Mouse (Mus musculus) cerebellum, postnatal 4 days (tissue): ENCODE results near the gene Yod1.

Source experiments
- DNase-seq, 2 experiments: peaks; one replicate each; pipeline ENCODE4 v3.0.0; 2022; ENCODE audit warnings: low spot score in 2 of 2, mixed read lengths in 1 of 2

Gene Yod1

DNA sequence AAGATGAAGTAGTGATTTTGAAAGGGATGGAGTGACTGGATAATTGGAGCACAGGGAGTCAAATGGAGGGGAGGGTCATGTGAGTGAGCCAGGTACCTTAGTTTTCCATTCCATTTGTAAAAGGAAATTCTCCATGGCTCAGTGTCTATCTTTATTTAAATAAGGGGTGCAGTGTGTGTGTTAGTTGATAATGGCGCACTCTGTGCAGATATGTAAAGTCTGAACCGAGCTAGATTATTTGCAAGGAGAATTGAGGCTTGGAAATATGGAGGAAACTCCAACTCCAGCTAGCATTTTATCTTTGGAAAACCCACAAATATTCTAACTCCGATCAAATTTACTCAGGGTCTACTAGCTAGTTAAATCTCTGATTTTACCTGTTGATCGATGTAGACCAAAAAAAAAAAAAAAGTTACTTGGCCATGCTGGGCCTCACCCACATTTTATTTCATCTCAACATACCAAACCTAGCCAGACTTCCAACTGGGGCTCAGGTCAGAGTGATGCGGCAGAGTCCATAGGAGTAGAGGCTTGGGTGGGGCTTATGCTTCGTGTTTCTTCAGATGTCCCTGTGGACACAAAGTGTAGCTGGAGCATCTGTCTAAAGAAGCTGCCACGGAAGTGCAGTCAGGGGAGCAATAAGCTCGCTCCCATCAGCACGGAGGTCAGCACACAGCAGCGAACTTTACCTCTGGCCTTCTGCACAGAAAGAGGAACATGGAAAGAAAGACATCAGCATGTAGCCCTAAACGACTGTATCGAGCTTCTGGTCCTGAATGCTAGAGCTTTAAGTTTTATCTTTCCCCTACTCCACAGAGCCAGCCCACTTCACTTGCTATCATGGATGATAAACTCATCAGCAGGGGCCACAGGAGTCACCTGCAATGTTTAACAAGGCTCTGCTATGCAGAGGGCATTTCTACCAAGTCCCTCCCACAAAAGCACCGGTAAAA, 15.9 kb downstream of the Yod1 start:
- no peak for DNase-seq

DNA sequence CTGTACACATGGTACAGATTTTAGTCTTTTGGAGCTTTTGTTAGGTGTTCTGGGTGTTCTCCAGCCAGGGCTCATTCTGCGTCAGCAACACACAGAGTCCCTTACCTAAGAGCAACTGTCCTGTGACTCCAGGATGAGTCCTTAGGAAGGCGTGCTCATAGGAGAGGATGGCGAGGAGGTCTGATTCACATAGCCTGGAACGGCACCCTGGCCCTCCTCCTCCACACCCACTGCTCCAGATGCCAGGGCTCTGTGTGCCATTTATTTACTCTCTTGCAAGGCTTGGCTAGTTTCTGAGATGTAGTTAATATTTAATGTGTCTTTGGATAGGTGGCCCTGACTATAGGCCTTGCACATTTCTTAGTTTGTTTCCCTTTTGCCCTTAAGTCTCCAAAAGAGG, 16.5 kb downstream of the Yod1 start:
- no peak for DNase-seq

DNA sequence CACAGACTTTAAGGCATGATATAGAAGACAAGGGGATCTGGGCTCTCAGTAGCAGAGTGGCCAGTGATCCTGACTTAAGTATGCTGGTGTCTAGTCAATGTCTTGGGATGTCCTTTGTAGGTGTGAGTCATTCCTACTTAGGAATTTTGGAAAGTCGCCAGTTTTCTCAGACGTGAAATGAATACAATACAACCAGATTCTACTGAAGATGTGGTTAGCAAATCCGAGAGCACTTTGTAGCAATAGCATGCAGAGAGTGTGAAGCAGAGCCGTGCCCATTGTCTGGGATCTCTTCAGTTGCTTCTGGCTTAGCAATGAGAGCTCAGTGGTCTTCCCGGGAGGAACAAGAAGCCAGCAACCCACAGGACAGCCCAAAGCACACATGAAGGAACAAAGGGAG, 17.3 kb downstream of the Yod1 start:
- no peak for DNase-seq

DNA sequence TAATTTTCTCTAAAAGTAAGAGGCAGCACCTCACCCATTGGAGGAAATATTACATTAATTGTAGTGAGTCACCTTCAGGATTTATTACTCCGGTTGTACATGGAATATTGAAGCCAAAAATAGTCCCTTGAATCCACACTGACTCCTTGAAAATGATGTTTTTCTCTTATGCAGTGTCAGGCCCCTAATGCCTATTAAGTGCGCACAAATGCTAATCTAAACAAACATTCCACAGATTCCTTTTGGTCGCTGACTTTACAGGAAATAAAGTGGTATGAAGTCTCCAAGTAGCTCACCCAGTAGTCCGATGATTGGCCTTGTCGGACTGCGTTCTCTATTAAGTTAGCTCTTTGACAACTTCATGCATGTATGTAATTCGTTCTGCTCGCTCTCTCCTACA, 17.7 kb downstream of the Yod1 start:
- DNase-seq, result no peak

DNA sequence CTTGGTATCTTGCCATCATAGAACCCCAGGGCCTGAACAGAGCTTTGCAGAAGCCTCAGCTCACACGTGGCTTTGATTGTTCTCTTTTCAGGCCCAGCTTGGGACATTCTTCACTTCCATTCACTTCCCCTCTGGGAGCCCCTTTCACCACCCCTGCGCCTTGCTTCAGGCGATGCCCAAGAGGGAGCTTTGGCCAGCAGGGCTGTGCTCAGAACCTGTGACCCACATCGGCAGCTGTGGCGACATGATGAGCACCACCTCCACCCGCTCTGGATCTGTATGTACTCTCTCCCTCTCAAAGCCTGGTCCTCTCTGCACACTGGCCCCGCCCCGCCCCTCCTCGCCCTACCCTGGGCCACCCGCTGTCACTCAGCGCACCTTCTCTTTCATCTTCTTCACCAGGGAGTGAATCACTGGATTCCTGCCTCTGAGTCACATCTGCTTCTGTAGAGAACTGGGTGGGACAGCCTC, 20.3 kb downstream of the Yod1 start:
- DNase-seq, result no peak

DNA sequence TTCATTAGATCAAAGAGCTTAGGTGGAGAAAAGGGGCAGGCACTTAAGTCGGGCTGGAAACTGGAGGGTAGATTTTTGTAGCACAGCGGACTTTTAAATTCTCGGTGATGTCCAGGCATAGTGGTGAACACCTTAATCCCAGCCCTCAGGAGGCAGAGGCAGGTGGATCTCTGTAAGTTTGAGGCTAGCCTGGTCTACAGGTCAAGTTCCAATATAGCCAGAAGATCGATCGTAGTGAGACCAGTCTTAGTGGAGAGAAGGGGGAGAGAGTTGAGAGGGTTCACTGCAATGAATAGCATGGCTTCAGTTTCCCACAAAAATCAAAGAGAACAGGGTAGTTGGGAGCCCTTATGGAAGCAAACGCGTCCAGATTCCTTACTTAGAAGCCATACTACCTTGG, 20.8 kb downstream of the Yod1 start:
- DNase-seq, result no peak

DNA sequence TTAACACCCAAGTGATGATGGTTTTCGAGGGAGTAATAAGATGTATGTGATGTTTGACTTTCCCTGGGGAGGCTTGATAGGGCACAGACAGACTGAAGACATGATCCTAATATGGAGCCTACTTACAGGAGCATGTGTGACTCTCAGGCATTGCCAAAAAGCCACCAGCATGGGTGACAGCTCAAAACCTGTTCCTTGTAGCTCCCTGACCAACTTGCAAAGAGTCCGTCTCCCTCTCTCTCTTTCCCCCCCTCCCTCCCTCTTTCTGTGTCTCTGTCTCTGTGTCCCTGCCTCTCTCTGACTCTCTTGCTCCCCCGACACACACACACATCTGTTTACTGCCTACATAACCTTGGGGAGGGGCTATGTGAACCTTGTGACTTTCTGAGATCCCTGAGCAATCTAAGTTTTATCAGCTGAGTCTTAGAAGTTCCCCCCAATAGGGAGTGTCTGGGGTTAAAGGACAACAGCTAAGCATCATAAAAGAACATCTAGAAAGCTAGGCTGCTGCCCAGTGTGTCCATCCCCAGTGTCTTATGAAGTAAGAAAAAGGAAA, 21.5 kb downstream of the Yod1 start:
- no peak for DNase-seq

DNA sequence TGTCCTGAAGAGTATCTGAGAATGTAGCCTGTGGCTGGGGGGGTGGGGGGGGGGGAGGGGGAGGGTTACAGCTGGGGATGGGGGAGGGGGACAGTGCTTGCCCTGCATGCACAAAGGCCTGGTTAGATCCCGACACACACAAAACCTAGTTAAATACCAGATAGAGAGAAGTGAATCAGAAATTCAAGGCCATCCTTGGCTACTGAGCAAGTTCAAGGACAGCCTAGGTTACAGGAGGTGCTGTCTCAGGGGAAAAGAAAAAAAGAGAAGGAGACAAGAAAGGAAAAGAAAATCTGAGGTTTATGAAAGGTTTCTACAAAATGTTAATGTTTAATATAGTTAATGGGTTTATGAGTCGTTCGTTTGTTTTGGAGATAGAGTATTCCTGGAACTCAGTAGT, 22.5 kb downstream of the Yod1 start:
- no peak for DNase-seq

DNA sequence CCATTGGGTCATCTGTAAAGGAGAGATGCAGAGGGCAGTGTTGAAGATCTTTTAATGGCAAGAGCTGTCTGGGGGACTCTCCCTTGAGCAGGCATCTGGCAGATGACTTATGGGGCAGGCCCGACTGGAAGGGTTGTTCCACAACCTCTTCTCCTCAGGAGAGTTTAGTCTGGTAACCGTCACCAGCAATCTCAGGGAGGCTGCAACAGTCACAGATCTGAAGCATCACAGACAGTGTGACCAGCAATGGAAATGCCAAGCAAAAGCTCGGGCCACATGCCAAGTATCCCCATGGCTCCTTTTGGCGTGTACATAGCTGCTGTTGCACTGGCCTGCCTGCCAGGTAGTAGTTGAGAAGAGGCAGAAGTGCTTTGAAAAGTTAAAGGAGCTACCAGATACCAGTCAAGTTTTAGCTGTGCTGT, 23.1 kb downstream of the Yod1 start:
- peak in 1 of 2 experiments; percentile 65 for DNase-seq

DNA sequence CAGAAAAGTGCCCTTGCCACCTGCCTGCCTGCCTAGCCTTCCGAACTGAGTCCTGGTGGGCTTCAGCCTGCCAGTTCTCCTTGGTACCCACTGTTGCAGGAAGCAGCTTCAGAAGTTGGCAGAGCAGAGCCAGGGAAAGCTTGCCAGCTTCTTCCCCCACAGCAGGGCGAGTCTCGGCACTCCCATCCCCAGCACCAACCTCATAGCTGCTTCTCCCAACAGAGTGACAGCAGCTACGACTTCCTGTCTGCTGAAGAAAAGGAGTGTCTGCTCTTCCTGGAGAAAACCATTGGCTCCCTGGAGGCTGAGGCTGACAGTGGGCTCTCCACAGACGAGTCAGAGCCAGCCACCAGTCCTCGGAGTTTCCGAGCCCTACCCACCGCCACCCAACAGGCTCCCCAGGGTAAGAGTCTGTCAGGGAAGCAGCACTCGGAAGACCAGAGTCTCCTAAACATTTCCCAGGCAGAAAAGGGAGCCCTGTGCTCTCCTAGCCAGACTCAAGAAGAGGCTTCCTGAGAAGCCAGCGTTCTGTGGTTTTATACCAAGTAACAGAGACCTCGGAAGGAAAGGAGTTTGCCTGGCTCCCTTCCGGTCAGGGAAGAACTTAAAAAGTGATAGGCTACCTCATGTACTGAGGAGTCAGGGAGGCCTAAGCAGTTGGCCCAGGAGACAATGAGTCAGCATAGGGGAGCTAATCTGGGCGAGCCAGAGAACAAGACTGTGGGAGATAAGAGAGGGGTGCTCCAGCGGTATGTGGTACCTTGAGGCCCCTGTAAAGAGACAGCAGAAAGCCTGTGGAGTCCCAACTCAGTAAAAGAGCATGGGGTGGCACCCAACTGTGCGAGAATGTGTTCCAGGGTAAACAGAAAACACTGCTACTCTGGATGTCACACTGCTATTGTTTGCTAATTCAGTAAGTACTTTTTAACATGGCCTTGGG, 23.9 kb downstream of the Yod1 start:
- peak in 1 of 2 experiments; percentile 27 for DNase-seq

DNA sequence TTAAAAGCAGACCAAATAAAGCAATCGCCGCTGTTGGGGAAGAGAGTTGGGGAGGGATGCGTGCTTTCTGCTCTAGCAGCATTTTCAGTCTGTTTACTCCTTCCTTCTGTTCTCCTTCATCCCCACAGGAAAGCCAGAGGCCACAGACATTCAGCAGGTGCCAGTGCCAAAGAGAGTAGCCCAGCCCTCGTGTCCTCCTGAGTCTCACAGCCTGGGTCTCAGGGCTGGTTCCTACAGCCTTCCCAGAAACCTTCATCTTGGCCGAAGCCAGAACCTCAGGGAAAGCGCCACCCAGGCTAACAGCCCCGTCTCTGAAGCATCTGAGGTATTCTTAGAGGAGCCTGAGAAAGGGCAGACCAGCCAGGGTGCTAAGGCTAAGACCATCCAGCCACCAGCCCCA, 25.1 kb downstream of the Yod1 start:
- no peak for DNase-seq

DNA sequence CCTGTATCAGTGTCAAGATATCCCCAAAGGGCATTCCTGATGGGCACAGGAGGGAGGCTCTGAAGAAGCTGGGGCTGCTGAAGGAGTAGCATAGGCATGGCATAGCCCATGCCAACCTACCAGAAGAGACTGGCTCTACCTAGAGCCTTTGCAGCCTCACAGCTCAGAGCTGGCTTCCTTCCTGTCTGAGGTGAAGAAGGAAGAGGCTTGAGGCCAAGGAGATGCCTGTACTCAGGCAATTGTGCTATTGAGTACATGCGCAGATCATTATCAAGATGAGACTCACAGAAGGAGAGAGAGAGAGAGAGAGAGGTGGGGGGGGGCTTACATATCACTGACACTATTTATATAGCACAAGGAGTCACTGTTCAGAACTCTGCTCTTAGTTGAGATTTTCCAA, 26.6 kb downstream of the Yod1 start:
- no peak for DNase-seq

DNA sequence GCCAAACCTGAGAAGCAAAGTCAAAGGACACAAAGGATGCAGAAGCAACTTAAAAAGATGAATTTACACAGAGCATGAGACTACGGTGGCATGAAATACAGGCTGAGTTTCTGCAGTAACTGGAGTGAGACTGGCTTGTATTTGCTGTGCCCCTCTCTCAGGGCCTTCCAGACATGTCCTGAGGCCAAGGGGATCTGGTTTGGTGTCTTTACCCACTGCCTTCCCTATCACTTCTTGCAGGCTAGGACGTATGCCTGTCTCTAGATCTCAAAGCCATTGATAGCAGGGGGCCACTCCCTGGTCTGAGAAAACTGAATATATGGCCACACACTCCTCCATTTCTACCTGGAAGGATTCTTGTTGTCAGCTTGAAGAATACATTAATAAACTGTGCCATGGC, 27.1 kb downstream of the Yod1 start:
- DNase-seq, result no peak

DNA sequence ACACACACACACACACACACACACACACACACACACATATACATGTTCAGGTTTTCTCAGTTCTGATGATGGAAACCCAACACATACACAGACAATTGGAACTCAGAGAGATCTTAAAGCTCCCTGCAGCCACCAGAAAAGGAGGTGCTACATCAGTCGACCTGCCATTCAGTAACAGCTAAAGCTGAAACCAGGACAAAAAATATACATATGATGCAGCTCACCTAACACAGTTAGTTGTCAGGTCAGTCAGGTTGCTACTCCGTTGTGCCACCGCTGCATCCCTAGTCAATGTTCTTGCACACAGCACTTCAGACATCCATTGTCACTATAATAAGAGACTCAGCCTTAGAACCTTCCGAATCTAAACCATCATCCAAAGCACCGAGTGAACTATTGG, 27.8 kb downstream of the Yod1 start:
- DNase-seq, result no peak

DNA sequence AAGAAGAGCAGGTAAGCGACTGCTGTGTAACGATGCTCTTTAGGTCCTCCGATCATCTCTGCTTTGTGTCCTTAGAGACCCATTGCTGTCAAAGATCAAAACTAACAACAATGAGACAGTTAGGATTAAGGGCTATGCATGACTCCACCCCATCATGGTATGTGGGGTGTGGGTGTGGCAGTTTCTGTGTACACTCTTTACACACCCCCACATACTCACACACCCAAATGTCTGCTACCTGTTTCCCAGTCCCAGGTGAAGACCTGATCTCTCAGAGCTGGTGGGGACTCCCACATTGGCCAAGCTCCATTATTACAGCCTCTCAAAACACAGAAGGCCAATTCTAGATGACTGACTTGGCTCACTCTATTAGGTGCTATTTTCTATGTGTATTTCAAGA, 28.5 kb downstream of the Yod1 start:
- no peak for DNase-seq

DNA sequence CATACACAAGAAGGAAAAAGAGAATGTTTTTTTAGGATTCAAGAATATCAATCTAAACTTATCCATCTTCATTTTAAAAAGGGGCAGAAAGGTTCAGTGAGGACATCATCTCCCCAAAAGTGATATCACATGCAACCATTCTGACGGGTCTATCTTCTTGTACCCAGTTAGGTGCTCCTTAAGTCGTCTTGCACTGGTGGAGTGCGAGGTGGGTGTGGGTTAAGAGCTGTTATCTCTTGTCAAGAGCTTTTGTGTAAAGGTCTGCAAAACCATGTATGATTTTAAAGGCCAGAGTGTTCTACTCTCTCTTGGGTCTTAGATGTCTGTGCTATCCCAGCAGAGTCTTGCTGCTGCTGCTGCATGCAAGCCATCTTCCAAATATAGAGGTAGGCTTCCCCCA, 29.7 kb downstream of the Yod1 start:
- DNase-seq, result no peak

DNA sequence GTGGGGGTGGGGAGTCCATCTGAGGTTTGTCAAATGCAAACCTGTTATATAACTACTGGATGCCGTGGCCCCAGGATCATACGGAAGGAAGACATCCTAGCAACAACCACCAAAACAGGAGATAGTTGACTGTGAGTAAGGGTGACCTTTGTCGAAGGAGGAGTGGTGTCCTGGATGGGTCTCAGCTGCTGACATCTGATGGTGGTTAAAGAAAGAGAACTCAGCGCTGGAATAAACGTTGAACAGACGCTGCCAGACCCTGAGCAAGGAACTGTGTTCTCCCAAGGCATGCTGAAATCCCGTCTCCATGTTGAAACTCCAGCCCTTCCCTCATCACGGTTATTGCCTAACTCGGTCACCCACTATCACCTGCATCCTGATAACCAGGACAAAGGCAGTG, 42.6 kb downstream of the Yod1 start:
- DNase-seq, result no peak

DNA sequence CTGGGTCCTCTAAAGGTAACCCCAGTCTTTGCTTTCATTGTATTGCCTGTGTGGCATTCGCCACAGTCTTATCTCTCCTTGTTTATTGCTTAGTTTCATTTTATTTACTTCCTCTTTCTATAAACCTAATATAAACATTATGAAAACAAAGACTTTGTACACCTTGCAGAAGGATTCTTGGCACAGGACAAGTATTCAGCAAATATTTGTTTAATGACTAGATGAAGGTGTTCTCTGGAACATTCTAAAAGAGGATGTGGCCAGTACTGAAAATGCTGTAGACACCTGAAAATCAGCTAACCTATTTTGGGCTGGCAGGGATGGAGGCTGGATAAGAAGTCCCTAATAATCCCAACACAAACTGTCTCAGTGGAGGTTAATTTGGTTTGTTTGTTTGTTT, 44.5 kb downstream of the Yod1 start:
- no peak for DNase-seq

DNA sequence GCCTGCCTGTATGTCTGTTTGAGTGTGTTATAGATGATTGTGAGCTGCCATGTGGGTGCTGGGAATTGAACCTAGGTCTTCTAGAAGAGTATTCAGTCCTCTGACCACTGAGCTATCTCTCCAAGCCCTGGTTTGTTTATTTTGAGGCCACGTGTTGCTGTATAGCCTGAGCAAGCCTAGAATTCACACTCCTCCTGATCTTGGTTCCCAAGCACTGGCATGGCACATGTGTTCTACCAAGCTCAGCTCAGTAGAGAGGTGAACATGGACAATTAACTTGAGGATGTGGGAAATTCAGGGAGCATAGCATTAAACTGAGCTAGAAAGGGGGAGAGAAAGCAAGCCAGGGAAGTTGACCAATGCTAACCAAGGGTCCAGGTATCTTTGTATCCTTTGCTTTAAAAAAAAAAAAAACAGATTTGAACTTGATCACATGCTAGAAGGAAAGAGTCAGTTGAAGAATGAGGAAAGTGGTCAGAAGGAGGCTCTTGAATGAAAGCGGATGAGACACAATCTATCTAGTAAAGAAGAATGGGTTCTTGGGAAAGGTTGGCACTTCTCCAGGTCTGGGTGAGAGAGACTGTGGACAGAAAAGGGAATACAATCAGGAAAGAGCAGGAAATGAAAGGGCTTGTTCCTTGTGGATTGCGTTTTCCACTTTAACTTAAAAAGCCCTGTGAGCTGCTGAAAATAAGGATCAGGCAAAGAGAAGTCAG, 45.1 kb downstream of the Yod1 start:
- DNase-seq, result no peak

DNA sequence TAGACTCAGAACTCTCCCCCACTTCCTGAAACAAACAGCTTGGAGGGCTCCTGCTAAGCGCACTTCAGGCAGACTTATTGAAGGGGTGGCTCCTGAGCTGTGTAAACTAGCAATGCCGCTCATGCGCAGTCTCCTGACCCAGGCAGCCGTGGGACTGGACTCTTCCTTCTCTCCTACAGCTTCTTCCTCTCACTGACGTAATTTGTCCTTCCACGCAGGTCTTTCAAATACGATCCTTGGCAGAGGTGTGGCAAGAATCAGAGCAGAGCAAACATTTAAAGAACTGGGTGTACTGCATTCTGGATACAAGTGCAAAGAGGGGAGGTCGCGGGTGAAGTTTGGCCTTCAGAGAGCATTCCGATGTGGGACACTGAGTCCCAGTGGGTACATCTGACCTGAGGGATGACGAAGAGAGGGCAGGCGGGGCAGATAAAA, 46.9 kb downstream of the Yod1 start:
- DNase-seq, result no peak

DNA sequence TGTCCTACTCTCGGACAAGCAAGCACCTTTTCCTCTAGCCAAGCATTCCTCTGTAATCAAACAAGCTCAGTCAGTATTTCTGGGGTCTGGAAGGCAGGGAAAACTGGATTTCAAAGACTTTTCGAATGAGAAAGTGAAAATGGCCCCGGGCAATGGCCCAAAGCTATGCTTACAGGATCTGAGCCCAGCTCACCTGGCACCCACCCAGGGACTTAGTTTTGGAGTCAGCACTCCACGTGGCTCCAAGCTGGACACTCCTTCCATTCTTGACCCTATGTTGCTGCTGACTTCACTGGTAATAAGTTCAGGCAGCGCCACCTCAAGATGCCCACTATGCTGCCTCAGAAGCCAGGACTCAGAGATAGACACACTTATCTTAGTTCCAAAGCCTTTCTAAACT, 49.9 kb downstream of the Yod1 start:
- DNase-seq, result no peak

DNA sequence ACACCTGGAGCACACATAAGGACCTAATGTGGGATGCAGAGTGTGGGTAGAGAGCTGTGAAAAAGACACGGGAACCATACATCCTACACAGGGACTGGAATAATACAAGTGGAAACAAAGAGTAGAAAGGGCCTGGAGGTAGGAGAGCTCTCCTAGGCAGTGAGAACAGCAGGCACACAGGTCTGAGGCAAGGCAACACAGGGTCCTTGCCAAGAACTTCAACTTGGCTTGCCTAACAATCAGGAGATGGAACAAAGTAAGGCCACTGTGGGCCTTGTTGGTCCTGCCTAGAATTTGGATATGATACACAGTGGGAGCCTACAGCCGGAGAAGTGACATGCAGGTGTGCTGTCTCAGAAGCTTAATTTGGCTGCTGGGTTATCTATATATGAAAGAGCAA, 52.8 kb downstream of the Yod1 start:
- DNase-seq, result no peak
